ENCODE assay signal across 7 mouse cellular contexts in the genomic region with DNA sequence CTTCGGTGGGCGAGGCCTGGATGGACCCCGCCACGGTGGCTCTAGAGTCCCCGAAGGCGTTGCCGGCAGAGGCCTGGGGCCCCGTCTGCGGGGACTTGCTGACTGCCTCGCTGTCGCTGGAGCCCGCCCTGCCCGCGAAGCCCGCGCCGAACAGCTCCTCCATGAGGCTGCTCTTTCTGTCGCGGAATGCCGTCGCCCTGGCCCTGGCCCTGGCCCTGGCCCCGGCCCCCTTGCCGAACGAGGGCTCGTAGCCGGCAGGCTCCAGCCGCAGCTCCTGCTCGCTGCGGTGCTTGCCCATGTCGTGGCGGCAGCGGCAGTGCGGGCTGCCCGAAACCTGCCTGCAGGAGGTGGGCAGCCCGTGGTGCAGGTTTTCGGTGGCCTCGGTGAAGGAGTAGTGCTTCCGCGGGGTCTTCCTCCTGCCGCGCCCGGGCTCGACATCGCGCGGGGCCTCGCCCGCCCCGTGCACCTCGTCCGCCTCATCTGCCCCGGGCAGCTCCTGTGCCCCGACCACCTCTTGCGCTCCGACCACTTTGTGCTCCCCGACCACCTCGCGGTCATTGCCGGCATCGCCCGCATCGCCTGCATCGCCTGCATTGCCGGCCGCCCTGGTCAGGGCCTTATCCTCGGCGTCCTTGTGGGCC. TPM values are rescaled to one million over a fixed set of nuclear protein-coding genes. Genes with fewer than 3 reads are reported as not detected.
DNase-seq lines count a peak whose midpoint lies in the region; ATAC-seq and TF ChIP-seq lines count a peak whose summit lies in the region.

No protein-coding gene starts in this region.

- peak; percentile 79 for DNase-seq in adrenal gland, postnatal 14 days
- DNase-seq in cerebellum, postnatal 36 days, result peak; percentile 62 to 65
- peak; percentile 75 for DNase-seq in gastrocnemius, postnatal 14 days
- peak; percentile 50 for DNase-seq in limb, embryonic 14.5 days (ENCODE audit: low spot score)
- DNase-seq in spleen, postnatal 10 days (ENCODE audit: low spot score in 2 of 2), result peak; percentile 25 to 60

- peaks cover 11% of the 10 kb centered on the region for H3K36me3 ChIP-seq in hindbrain, embryonic 16.5 days (ENCODE audit: control insufficient read depth, insufficient read depth, low read length)
- peaks cover 3% of the 10 kb centered on the region; the same call in 1 of the 2 replicates for H3K36me3 ChIP-seq in limb, embryonic 14.5 days (ENCODE audit: control insufficient read depth, insufficient read depth, low read length)
- H3K36me3 ChIP-seq in midbrain, embryonic 13.5 days, result peaks cover 20% of the 10 kb centered on the region

- peak overlapping the region; percentile 43 for H3K4me3 ChIP-seq in hindbrain, embryonic 16.5 days (ENCODE audit: low read length)
- H3K4me3 ChIP-seq in limb, embryonic 14.5 days (replicated peaks; ENCODE audit: low read length), result peak overlapping the region; percentile 58
- H3K4me3 ChIP-seq in midbrain, embryonic 13.5 days (replicated peaks), result peak overlapping the region; percentile 54

- peak; percentile 84 for ATAC-seq in hindbrain, embryonic 16.5 days
- ATAC-seq in limb, embryonic 14.5 days (ENCODE audit: low FRiP score, low read depth), result peak; percentile 81
- peak; percentile 88 for ATAC-seq in midbrain, embryonic 13.5 days

- H3K27ac ChIP-seq in hindbrain, embryonic 16.5 days (ENCODE audit: low read depth, low read length), result peak overlapping the region; percentile 74
- H3K27ac ChIP-seq in limb, embryonic 14.5 days (replicated peaks; ENCODE audit: low read depth, low read length), result peak overlapping the region; percentile 89
- H3K27ac ChIP-seq in midbrain, embryonic 13.5 days, result peak overlapping the region; percentile 85

- H3K4me2 ChIP-seq in hindbrain, embryonic 16.5 days (ENCODE audit: low read length), result peak overlapping the region; percentile 72
- H3K4me2 ChIP-seq in limb, embryonic 14.5 days (replicated peaks; ENCODE audit: low read depth, low read length, severe bottlenecking), result peak overlapping the region; percentile 97
- peak overlapping the region; percentile 96 for H3K4me2 ChIP-seq in midbrain, embryonic 13.5 days (replicated peaks)

- no peaks in the 10 kb centered on the region for H3K9me3 ChIP-seq in hindbrain, embryonic 16.5 days (ENCODE audit: control insufficient read depth, low read length)
- H3K9me3 ChIP-seq in limb, embryonic 14.5 days (ENCODE audit: control insufficient read depth, low read length), result no peaks in the 10 kb centered on the region
- H3K9me3 ChIP-seq in midbrain, embryonic 13.5 days, result no peaks in the 10 kb centered on the region

- H3K27me3 ChIP-seq in hindbrain, embryonic 16.5 days (replicated peaks; ENCODE audit: control insufficient read depth, insufficient read depth, low read length), result no peaks in the 10 kb centered on the region
- no peaks in the 10 kb centered on the region for H3K27me3 ChIP-seq in limb, embryonic 14.5 days (ENCODE audit: control insufficient read depth, insufficient read depth, low read length)
- no peaks in the 10 kb centered on the region for H3K27me3 ChIP-seq in midbrain, embryonic 13.5 days

- peak overlapping the region; percentile 71 for H3K9ac ChIP-seq in hindbrain, embryonic 16.5 days (ENCODE audit: low read depth, low read length)
- H3K9ac ChIP-seq in limb, embryonic 14.5 days (ENCODE audit: low read depth, low read length, severe bottlenecking), result peak overlapping the region; percentile 93
- H3K9ac ChIP-seq in midbrain, embryonic 13.5 days (replicated peaks), result peak overlapping the region; percentile 86

- WGBS in hindbrain, embryonic 16.5 days, result under 1% methylated on average over 61 of the region's 67 CpGs
- 3% methylated on average over 50 of the region's 67 CpGs for WGBS in limb, embryonic 14.5 days
- WGBS in midbrain, embryonic 13.5 days, result under 1% methylated on average over 67 of the region's 67 CpGs

- peaks cover 8% of the 10 kb centered on the region for H3K4me1 ChIP-seq in hindbrain, embryonic 16.5 days (ENCODE audit: control insufficient read depth, insufficient read depth, low read depth, low read length)
- peaks cover 7% of the 10 kb centered on the region for H3K4me1 ChIP-seq in limb, embryonic 14.5 days (ENCODE audit: control insufficient read depth, insufficient read depth, low read length)
- peaks cover 19% of the 10 kb centered on the region for H3K4me1 ChIP-seq in midbrain, embryonic 13.5 days (replicated peaks)

- intact Hi-C loops in gastrocnemius, postnatal 14 days (cut with DNase I; ENCODE audit: low total_unique reads), result no loop called here

- peak; percentile 62; the same call in 1 of the 2 replicates for TF ChIP-seq POLR2A in limb, embryonic 14.5 days (IDR thresholded peaks at IDR 0.05; ENCODE audit: borderline replicate concordance, extremely low read depth, insufficient read depth, insufficient read length)

RNA-seq across cellular contexts. Expression of gene Wrb, which starts 14.0 kb away (rescaled TPM):
- 17.7 and 23.2 TPM in 2 replicates for total RNA-seq in adrenal gland, postnatal 14 days (2021)
- total RNA-seq in gastrocnemius, postnatal 14 days (2021), result 1 to 10 TPM; 6.5 to 7.8 TPM
- 227 and 233 TPM in 2 replicates for polyA plus RNA-seq in hindbrain, embryonic 16.5 days (2015; fragmentation: Nextera tagmentation; extraction: Ambion mirVana)
- 54.7 and 58.6 TPM in 2 replicates for polyA plus RNA-seq in limb, embryonic 14.5 days (2012; rRNA removed)
- 52.9 and 53.9 TPM in 2 replicates for polyA plus RNA-seq in limb, embryonic 14.5 days (2014; fragmentation: Nextera tagmentation; extraction: Ambion mirVana)
- polyA plus RNA-seq in midbrain, embryonic 13.5 days (2015; fragmentation: Nextera tagmentation; extraction: Ambion mirVana), result 167 and 171 TPM in 2 replicates

RNA-seq across cellular contexts. Expression of gene Hmgn1, which starts 31.7 kb away (rescaled TPM):
- 234 and 260 TPM in 2 replicates for total RNA-seq in adrenal gland, postnatal 14 days (2021)
- 10 to 100 TPM; 34.2 to 66.6 TPM for total RNA-seq in gastrocnemius, postnatal 14 days (2021)
- polyA plus RNA-seq in hindbrain, embryonic 16.5 days (2015; fragmentation: Nextera tagmentation; extraction: Ambion mirVana), result 256 and 284 TPM in 2 replicates
- 283 and 371 TPM in 2 replicates for polyA plus RNA-seq in limb, embryonic 14.5 days (2012; rRNA removed)
- 661 and 673 TPM in 2 replicates for polyA plus RNA-seq in limb, embryonic 14.5 days (2014; fragmentation: Nextera tagmentation; extraction: Ambion mirVana)
- 509 and 559 TPM in 2 replicates for polyA plus RNA-seq in midbrain, embryonic 13.5 days (2015; fragmentation: Nextera tagmentation; extraction: Ambion mirVana)

RNA-seq across cellular contexts. Expression of gene Lca5l, which starts 32.9 kb away (rescaled TPM):
- 0.85 and 2.5 TPM in 2 replicates for total RNA-seq in adrenal gland, postnatal 14 days (2021)
- 1 to 10 TPM in 1 of 2 experiments, under 1 TPM in 1; 0.84 to 1.0 TPM for total RNA-seq in gastrocnemius, postnatal 14 days (2021)
- 1.6 and 1.7 TPM in 2 replicates for polyA plus RNA-seq in hindbrain, embryonic 16.5 days (2015; fragmentation: Nextera tagmentation; extraction: Ambion mirVana)
- 1.2 and 1.4 TPM in 2 replicates for polyA plus RNA-seq in limb, embryonic 14.5 days (2012; rRNA removed)
- polyA plus RNA-seq in limb, embryonic 14.5 days (2014; fragmentation: Nextera tagmentation; extraction: Ambion mirVana), result 1.7 TPM in 2 replicates
- 1.6 and 1.8 TPM in 2 replicates for polyA plus RNA-seq in midbrain, embryonic 13.5 days (2015; fragmentation: Nextera tagmentation; extraction: Ambion mirVana)

RNA-seq across cellular contexts. Expression of gene Sh3bgr, which starts 41.0 kb away (rescaled TPM):
- total RNA-seq in adrenal gland, postnatal 14 days (2021), result 7.9 and 9.9 TPM in 2 replicates
- total RNA-seq in gastrocnemius, postnatal 14 days (2021), result 1,000 to 10,000 TPM in 1 of 2 experiments, 100 to 1,000 TPM in 1; 977 to 1,012 TPM
- 1.8 and 4.2 TPM in 2 replicates for polyA plus RNA-seq in hindbrain, embryonic 16.5 days (2015; fragmentation: Nextera tagmentation; extraction: Ambion mirVana)
- 9.2 and 14.9 TPM in 2 replicates for polyA plus RNA-seq in limb, embryonic 14.5 days (2012; rRNA removed)
- 7.7 and 13.0 TPM in 2 replicates for polyA plus RNA-seq in limb, embryonic 14.5 days (2014; fragmentation: Nextera tagmentation; extraction: Ambion mirVana)
- polyA plus RNA-seq in midbrain, embryonic 13.5 days (2015; fragmentation: Nextera tagmentation; extraction: Ambion mirVana), result 1.3 and 1.7 TPM in 2 replicates

Comparison
In these comparisons a context has a peak if more than half of its experiments do, and no peak if none do; other contexts are left out.
1. Peak in every context shown above with its lines: DNase-seq, ATAC-seq, H3K4me3 ChIP-seq and H3K27ac ChIP-seq.